Mouse (Mus musculus) bone marrow, adult 2 months (tissue): ENCODE measurements around the gene Ssc5d.

ENCODE experiments used
- CTCF ChIP-seq: fragments of 200-500 bp; IDR thresholded peaks from 2 replicates; pipeline ENCODE4 v1.5.1; 2011; ENCODE audit warnings: low read length, control low read depth; ENCODE audit not compliant: control insufficient read depth, insufficient read depth
- POLR2A ChIP-seq: fragments of 200-500 bp; IDR thresholded peaks from 2 replicates; pipeline ENCODE4 v1.6.1; 2011; ENCODE audit warnings: low read depth, mild to moderate bottlenecking, control low read depth, low read length, borderline replicate concordance; ENCODE audit not compliant: control insufficient read depth

GRCm38 (mm10) chr7:4976832-4977231, 51.2 kb downstream of the Ssc5d start:
- TF ChIP-seq CTCF (peak; percentile 15; the same call in 1 of the 2 replicates), POLR2A (no peak)
